In genomic region chr14:27332359-27332987, GRCm38 (mm10) we compare ENCODE assay signal across 11 mouse cellular contexts.
A peak's percentile ranks its signal among the peaks of the same experiment; 100 is the strongest.
DNase-seq lines count a peak whose midpoint lies in the region; ATAC-seq lines count a peak whose summit lies in the region.
"Had no signal": no experiment of that assay in that cellular context is flagged by ENCODE, and none has a peak within 500 bp of the region (broad histone marks: within the 10 kb centered on the region; RNA-seq: fewer than 3 reads in every experiment).

No protein-coding gene starts in this region.

- H3K9me3 ChIP-seq in neural tube, embryonic 15.5 days (replicated peaks) = no peaks in the 10 kb centered on the region
- H3K9me3 ChIP-seq in forebrain, embryonic 16.5 days (ENCODE audit: control insufficient read depth, low read length) = no peaks in the 10 kb centered on the region
- H3K9me3 ChIP-seq in midbrain, embryonic 16.5 days (replicated peaks; ENCODE audit: control insufficient read depth, low read length, poor library complexity, severe bottlenecking) = no peaks in the 10 kb centered on the region
- H3K9me3 ChIP-seq: liver, embryonic 15.5 days had no signal

- H3K36me3 ChIP-seq in neural tube, embryonic 15.5 days = no peaks in the 10 kb centered on the region
- H3K36me3 ChIP-seq in forebrain, embryonic 16.5 days (ENCODE audit: control insufficient read depth, insufficient read depth) = no peaks in the 10 kb centered on the region
- no peaks in the 10 kb centered on the region for H3K36me3 ChIP-seq in midbrain, embryonic 16.5 days (ENCODE audit: control insufficient read depth, insufficient read depth, low read length)
- H3K36me3 ChIP-seq: liver, embryonic 15.5 days had no signal

- no peak overlapping the region for H3K9ac ChIP-seq in neural tube, embryonic 15.5 days (replicated peaks)
- H3K9ac ChIP-seq in forebrain, embryonic 16.5 days (replicated peaks; ENCODE audit: low read depth, low read length) = no peak overlapping the region
- no peak overlapping the region for H3K9ac ChIP-seq in midbrain, embryonic 16.5 days (ENCODE audit: low read depth, low read length)
- H3K9ac ChIP-seq: liver, embryonic 15.5 days had no signal

- ATAC-seq in neural tube, embryonic 15.5 days (ENCODE audit: low FRiP score) = 0 out of 2 replicates have a peak, but pooled peaks have one; percentile 18
- peak; percentile 34; the same call in 1 of the 2 replicates for ATAC-seq in forebrain, embryonic 16.5 days
- peak; percentile 22; the same call in 1 of the 2 replicates for ATAC-seq in midbrain, embryonic 16.5 days

- DNase-seq in heart, adult 11 months = peak; percentile 92
- DNase-seq in heart, postnatal 25 days (ENCODE audit: low spot score) = no peak
- no peak for DNase-seq in neural tube, embryonic 10.5 days (ENCODE audit: extremely low spot score, low spot score)
- DNase-seq in urinary bladder, postnatal 4 days (ENCODE audit: low spot score in 2 of 2) = no peak
- no peak for DNase-seq in adrenal gland, adult 18-20 months (ENCODE audit: low spot score in 2 of 2)
- DNase-seq: adrenal gland, adult 2 months; thymus, postnatal 4 days had no signal

- no peak overlapping the region for H3K4me3 ChIP-seq in neural tube, embryonic 15.5 days (replicated peaks)
- no peak overlapping the region for H3K4me3 ChIP-seq in forebrain, embryonic 16.5 days (replicated peaks; ENCODE audit: low read length)
- H3K4me3 ChIP-seq in midbrain, embryonic 16.5 days (ENCODE audit: low read depth, low read length) = no peak overlapping the region
- H3K4me3 ChIP-seq: liver, embryonic 15.5 days had no signal

- H3K4me2 ChIP-seq in neural tube, embryonic 15.5 days = no peak overlapping the region
- no peak overlapping the region for H3K4me2 ChIP-seq in forebrain, embryonic 16.5 days (ENCODE audit: low read length)
- H3K4me2 ChIP-seq in midbrain, embryonic 16.5 days (ENCODE audit: low read length) = no peak overlapping the region
- H3K4me2 ChIP-seq: liver, embryonic 15.5 days had no signal

- WGBS in neural tube, embryonic 15.5 days = 40% methylated on average over 4 of the region's 4 CpGs
- WGBS in forebrain, embryonic 16.5 days = 27% methylated on average over 4 of the region's 4 CpGs
- 41% methylated on average over 4 of the region's 4 CpGs for WGBS in midbrain, embryonic 16.5 days

- intact Hi-C loops in heart, postnatal 25 days (cut with DNase I) = loop anchor here (5.0 kb wide), 1 partner anchor 90 kb away; no protein-coding TSS in a partner anchor

- H3K27ac ChIP-seq in neural tube, embryonic 15.5 days (replicated peaks) = no peak overlapping the region
- no peak overlapping the region for H3K27ac ChIP-seq in forebrain, embryonic 16.5 days (ENCODE audit: low read length)
- H3K27ac ChIP-seq in midbrain, embryonic 16.5 days (ENCODE audit: low read length) = no peak overlapping the region
- H3K27ac ChIP-seq: liver, embryonic 15.5 days had no signal

- peaks cover 27% of the 10 kb centered on the region for H3K27me3 ChIP-seq in neural tube, embryonic 15.5 days (replicated peaks)
- peaks cover 13% of the 10 kb centered on the region for H3K27me3 ChIP-seq in forebrain, embryonic 16.5 days (replicated peaks; ENCODE audit: control insufficient read depth, insufficient read depth, low read length)
- H3K27me3 ChIP-seq in midbrain, embryonic 16.5 days (ENCODE audit: control insufficient read depth, insufficient read depth, low read depth, low read length) = peaks cover 7% of the 10 kb centered on the region

- H3K4me1 ChIP-seq in neural tube, embryonic 15.5 days = peaks cover 24% of the 10 kb centered on the region
- peaks cover 21% of the 10 kb centered on the region for H3K4me1 ChIP-seq in forebrain, embryonic 16.5 days (replicated peaks; ENCODE audit: control insufficient read depth, insufficient read depth, low read length)
- H3K4me1 ChIP-seq in midbrain, embryonic 16.5 days (ENCODE audit: control insufficient read depth, insufficient read depth, low read length) = peaks cover 7% of the 10 kb centered on the region; the same call in 1 of the 2 replicates
